In genomic region chr7:25348861-25349260, GRCm38 (mm10) we compare ENCODE assay signal across 27 mouse cellular contexts. TPM values are rescaled to one million over a fixed set of nuclear protein-coding genes. Genes with fewer than 3 reads are reported as not detected.
"Had no signal": no experiment of that assay in that cellular context is flagged by ENCODE, and none has a peak within 500 bp of the region (broad histone marks: within the 10 kb centered on the region; RNA-seq: fewer than 3 reads in every experiment).

No protein-coding gene starts in this region.

- H3K4me3 ChIP-seq: layer of hippocampus, adult 2 months; limb, embryonic 10.5 days; limb, embryonic 13.5 days; liver, embryonic 12.5 days; liver, embryonic 15.5 days; lung, embryonic 15.5 days; megakaryocyte, embryonic 14.5 days; midbrain, embryonic 10.5 days; midbrain, embryonic 13.5 days; myocyte; neural tube, embryonic 13.5 days; stomach, embryonic 15.5 days had no signal

- ATAC-seq: inflammation-experienced regulatory T-cells, adult 6 months; intestine, embryonic 16.5 days; liver, embryonic 12.5 days; midbrain, embryonic 13.5 days; midbrain, embryonic 16.5 days had no signal

- H3K27ac ChIP-seq: layer of hippocampus, adult 2 months; limb, embryonic 10.5 days; limb, embryonic 13.5 days; liver, embryonic 12.5 days; liver, embryonic 15.5 days; lung, embryonic 15.5 days; midbrain, embryonic 10.5 days; midbrain, embryonic 13.5 days; neural tube, embryonic 13.5 days; stomach, embryonic 15.5 days had no signal

- H3K9me3 ChIP-seq: limb, embryonic 13.5 days; liver, embryonic 15.5 days; lung, embryonic 15.5 days; stomach, embryonic 15.5 days had no signal

- H3K9ac ChIP-seq: limb, embryonic 13.5 days; liver, embryonic 12.5 days; liver, embryonic 15.5 days; lung, embryonic 15.5 days; midbrain, embryonic 13.5 days; neural tube, embryonic 13.5 days; stomach, embryonic 15.5 days had no signal

- DNase-seq: layer of hippocampus, adult 9-11 months; liver; lung, adult 18-20 months; lung, postnatal 10 days; lung, postnatal 36 days; retina, postnatal 1 day; right cerebral cortex, postnatal 25 days; spleen, adult 18-20 months; thymus, adult 18-20 months; thymus, postnatal 36 days had no signal

- H3K4me2 ChIP-seq: limb, embryonic 13.5 days; liver, embryonic 12.5 days; liver, embryonic 15.5 days; lung, embryonic 15.5 days; midbrain, embryonic 13.5 days; neural tube, embryonic 13.5 days; stomach, embryonic 15.5 days had no signal

- H3K4me1 ChIP-seq: limb, embryonic 10.5 days; limb, embryonic 13.5 days; liver, embryonic 12.5 days; liver, embryonic 15.5 days; lung, embryonic 15.5 days; midbrain, embryonic 10.5 days; midbrain, embryonic 13.5 days; neural tube, embryonic 13.5 days; stomach, embryonic 15.5 days had no signal

- H3K27me3 ChIP-seq: limb, embryonic 13.5 days; liver, embryonic 12.5 days; liver, embryonic 15.5 days; lung, embryonic 15.5 days; midbrain, embryonic 13.5 days; neural tube, embryonic 13.5 days; stomach, embryonic 15.5 days had no signal

RNA-seq across cellular contexts. Expression of gene Cnfn, which starts 20.7 kb away (rescaled TPM):
- polyA plus RNA-seq: inflammation-experienced regulatory T-cells, adult 6 months; large intestine, adult 2 months; limb, embryonic 10.5 days; liver, embryonic 12.5 days; midbrain, embryonic 10.5 days; midbrain, embryonic 16.5 days; myocyte; neural tube, embryonic 13.5 days; urinary bladder, adult 2 months had no signal

RNA-seq across cellular contexts. Expression of gene Tmem145, which starts 43.0 kb away (rescaled TPM):
- polyA plus RNA-seq: inflammation-experienced regulatory T-cells, adult 6 months had no signal

RNA-seq across cellular contexts. Expression of gene Prr19, which starts 47.6 kb away (rescaled TPM):
- polyA plus RNA-seq: inflammation-experienced regulatory T-cells, adult 6 months; large intestine, adult 2 months; myocyte; urinary bladder, adult 2 months had no signal
